Mouse (Mus musculus) thymus, adult 2 months (tissue): ENCODE data around the gene Lcn6.

Source experiments
- CTCF ChIP-seq: fragments of 200-500 bp; IDR thresholded peaks from 2 replicates; pipeline ENCODE4 v1.5.1; 2012; ENCODE audit warnings: mild to moderate bottlenecking, control low read depth, low read length, moderate library complexity, borderline replicate concordance; ENCODE audit not compliant: control insufficient read depth, poor library complexity, insufficient read depth; ENCODE audit errors: extremely low read depth
- POLR2A ChIP-seq: fragments of 200-500 bp; IDR thresholded peaks from 2 replicates; pipeline ENCODE4 v1.6.1; 2012; ENCODE audit warnings: mild to moderate bottlenecking, low read length, control low read depth, moderate library complexity; ENCODE audit not compliant: control insufficient read depth, poor library complexity, insufficient read depth; ENCODE audit errors: extremely low read depth

DNA sequence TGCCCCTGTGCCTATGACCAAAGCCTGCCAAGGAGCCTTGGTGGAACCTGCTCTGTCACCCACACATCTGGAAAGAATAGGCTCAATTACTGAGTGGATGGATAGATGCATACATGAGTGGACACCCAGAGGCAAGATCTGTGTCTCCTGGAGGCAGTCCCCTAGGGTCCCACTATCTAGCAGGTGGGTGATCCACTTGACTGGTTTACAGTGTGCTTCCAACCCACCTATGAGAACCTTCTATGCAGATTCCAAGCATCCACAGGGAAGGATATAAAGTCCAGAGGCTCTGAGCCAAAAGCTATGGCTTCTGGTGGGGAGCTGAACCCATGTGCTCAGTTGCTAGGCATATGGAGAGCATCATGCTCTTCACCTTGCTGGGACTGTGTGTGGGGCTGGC is 18.9 kb upstream of the Lcn6 start, which contains the start of gene Lcn5:
- TF ChIP-seq POLR2A: no peak
- no peak for TF ChIP-seq CTCF
